Mouse (Mus musculus) mouse embryonic stem cell (cell line): ENCODE measurements around the gene E330009J07Rik.

Experiments
- in situ Hi-C, 2 experiments: fragments of 300-500 bp; cut with MboI; formaldehyde crosslinking; loops; 1 replicate in 1 of 2; 3 replicates in 1 of 2; pipeline ENCODE4 v1.14.3; 2019 to 2020; ENCODE audit warnings: low sequenced_read_pairs in 2 of 2, low pct_unique_long_range_greater_than_20kb in 1 of 2, mixed read lengths in 1 of 2; ENCODE audit not compliant: unreplicated experiment in 1 of 2

E330009J07Rik gene

DNA sequence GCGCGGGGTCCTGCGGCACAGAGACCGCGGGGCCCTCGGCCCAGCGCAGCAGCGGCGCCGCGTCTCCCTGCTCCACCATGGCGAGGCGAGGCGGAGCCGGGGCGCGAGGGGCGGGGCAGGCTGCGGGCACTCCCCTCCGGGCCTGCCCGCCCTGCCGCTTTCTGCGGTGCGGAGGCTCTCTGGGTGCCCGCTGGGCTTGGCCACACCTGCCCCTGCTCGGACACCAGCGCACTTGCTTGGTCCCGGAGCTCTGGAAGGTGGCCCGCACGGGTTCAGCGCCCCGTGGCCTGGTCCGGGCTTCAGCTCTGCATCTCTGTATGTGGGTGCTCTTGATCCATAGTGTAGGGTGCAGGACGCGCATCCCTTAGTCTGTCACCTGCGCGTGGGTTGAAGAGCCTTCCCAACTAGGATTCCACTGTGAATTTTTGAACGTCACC lies at the start of gene E330009J07Rik:
Gene E330009J07Rik, minus strand, starts transcription at position 89 of the 437 bp plus-strand sequence.
- in situ Hi-C loops, result no loop called here

DNA sequence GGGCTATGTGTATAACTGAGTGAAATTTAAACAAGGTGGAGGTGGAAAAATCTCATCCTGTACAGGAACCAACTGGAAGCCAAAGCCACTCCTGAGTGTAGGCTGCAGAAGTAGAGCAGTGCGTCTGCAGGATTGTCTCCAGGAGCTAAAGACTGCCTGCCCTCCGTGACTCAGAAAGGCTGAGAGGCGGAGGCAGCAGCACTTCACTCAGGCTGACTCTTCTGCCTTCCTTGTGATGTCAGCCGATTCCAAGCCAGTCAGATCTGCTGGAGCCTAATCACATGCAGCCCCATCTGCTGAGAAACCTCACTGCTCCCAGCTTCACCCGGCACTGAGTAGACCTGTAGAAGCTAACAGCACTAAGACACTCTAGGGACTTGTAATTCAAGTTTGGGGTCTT lies 46.4 kb upstream of the E330009J07Rik start:
- in situ Hi-C loops, result loop anchor here in 1 of 2 experiments (25.0 kb wide), 1 partner anchor 205 kb away; no protein-coding TSS in a partner anchor

DNA sequence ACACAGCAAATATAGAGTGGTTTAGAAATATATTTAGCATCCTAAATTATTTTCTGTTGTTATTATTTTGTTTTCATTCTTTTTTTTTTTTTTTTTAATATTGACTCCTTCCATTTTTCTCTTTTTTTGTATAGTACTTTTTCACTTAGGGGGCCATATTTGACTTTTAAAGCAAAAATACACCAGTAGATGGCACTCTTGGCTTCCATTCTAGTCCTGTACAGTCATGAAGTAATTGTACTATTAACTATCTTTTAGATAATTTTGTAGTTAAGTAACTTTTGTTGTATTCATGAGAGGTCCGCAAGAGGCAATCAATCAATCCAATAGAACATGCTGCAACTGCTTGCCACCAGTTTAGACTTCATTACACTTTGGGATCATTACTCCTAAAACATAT lies 43.8 kb upstream of the E330009J07Rik start:
- in situ Hi-C loops, result loop anchor here in 1 of 2 experiments (25.0 kb wide), 1 partner anchor 208 kb away; no protein-coding TSS in a partner anchor

DNA sequence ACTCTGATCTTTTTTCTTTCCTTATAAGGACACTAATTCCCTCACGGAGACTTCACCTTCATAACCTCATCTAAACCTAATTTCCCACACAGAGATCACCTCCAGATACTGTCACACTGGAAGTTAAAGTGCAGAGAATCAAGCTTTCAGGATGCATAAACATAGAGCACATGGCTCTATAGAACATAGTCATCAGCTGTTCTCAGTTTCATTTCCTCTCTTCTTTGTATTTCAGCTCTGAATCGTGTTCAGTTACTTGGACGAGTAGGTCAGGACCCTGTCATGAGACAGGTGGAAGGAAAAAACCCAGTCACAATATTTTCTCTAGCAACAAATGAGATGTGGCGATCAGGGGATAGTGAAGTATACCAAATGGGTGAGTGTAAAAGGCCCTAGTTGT lies 40.2 kb upstream of the E330009J07Rik start:
- in situ Hi-C loops, result loop anchor here in 1 of 2 experiments (25.0 kb wide), 1 partner anchor 211 kb away; no protein-coding TSS in a partner anchor

DNA sequence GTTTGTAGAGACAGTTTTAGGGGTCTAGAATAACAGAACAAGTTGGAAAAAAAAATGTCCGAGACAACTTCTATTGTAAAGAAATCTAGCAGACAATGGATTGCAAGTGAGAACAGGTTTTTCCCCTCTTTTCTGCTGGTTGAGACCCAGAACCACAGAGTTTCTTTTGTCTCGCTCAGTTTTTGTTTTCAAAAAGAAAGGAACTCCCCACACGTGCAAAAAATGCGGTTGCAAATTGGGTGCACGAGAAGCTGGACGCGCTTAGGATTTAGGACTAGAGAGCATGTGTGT lies 35.7 kb upstream of the E330009J07Rik start:
- in situ Hi-C loops, result no loop called here

DNA sequence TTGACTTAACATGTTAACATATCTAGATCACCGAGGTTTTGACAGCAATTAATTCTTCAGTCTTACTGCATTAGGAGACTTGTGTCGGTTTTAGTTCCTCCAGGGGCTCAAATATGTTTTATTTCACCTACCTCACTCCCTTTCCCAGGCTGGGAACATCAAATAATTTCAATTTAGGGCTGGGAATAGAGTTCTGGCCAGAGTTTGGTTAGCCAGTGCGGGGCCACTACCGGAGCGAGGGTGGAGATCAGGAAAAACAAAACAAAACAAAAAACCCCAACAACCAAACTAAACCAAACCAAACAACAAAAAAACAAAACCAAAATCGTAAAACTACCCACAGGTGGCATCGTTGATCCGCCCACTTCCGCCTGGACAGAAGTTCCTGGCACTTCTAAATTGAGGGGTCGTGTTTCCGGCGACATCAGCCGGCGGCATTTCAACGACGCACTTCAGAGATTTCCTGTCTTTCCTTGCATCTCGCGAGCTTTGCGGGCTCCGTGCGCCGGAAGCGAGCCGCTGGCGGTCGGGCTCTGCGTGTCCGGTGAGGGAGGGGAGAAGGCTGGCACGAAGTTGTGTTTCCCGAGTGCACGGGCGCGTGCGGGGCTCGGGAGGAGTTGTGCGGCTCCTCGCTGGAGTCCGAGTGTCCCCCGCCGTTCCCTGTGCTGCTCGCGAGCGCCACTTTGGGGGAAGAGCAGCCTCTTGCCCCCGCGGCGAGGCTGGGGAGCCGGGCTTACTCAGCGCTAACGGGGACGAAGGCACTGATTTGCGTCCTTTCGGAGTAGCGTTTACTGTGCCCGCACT lies 35.2 kb upstream of the E330009J07Rik start, which contains the start of gene Ssbp1:
Gene Ssbp1, plus strand, starts transcription at position 437 of the 804 bp plus-strand sequence.
- in situ Hi-C loops, result no loop called here

DNA sequence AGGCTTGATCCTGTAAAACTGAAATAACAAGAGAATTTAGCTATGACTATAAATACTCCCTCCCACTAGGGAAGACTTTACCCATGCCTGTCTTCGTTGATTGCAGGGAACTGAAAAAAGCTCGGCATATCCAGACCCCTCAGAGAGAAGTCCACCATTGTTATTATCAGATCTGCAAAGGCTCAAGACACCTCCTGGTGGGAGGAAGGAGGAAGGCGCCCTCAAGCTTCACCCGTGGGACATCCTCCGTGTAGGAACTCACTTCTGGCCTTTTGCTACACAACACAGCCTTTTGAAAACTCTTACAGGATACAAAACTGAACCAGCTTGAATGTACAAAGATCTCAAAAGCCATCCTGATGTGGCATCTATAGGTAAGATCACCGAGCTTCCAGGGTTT lies 29.8 kb upstream of the E330009J07Rik start:
- in situ Hi-C loops, result no loop called here

DNA sequence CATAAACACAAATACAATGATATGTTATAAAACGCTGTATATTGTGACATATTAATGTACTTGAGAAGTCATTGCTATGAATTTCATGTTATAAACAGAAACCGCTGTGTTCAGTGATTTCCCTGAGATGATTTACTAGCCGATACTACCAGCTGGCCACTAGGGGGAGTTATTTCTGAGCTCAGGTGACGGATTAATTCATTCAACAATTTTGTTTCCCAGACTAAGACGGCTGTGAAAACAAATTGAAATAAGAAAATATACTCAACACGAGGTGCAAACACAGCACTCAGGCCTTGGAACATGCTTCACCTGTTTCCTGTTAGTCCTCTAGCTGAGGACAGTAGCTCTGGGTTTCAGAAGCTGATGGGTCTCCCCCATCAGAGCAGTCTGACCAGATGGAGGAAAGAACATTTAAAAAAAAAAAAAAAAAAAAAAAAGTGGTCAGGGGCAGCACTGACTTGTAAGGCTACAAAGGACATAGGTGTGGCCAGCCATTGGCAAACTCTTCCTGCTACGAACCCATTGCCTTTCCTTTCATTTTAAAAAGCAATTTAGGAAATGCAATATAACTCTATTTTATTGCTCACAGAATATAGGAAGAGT lies 18.6 kb upstream of the E330009J07Rik start:
- in situ Hi-C loops, result no loop called here

DNA sequence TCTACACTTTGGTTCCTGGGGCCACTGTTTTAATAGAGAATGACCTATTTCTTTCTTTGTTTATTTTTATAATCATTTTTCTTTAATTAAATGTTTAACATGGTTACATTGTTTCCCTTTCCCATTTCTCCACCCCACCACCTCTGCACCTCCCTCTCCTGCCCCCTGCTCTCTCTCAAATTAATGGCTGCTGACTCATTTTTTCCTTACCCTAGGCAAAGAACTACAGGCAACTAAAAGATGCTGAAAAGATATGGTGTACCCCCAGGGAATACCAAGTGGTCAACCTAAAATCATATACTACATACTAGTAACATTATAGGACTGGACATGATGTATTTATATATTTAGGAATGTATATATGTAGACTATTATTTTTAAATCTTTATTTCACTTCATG lies 12.7 kb upstream of the E330009J07Rik start:
- in situ Hi-C loops, result no loop called here

DNA sequence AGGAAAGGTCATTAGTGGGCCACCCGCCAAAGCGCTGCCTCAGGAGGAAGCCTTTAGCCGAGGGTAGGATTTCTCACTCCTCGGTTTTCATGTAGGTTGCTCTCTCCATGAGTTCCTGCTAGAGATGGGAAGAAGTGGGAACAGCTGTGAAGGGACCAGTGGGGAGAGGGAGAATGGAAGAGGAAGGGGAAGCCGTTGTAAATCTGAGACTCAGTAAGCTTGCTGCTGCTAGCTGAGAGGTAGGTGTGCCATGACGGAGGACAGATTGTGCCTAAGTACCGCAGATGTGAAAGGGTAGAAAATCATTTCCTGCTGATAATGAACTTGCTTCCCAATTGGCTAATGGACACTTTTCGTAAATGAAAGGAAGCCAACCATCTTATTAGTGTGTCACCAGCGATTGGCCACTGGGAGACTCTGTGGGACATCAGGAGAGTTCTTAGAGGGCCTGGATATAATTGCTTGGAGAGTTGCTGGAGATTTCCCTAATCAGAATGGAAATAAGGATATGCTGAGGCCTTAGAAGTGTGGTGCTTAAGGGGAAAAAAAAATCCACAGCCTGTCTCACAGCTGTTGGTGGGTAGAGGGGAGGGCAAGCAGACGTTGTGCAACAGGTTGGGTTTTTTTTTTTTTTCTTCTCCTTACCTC lies 7.5 kb upstream of the E330009J07Rik start:
- in situ Hi-C loops, result no loop called here

DNA sequence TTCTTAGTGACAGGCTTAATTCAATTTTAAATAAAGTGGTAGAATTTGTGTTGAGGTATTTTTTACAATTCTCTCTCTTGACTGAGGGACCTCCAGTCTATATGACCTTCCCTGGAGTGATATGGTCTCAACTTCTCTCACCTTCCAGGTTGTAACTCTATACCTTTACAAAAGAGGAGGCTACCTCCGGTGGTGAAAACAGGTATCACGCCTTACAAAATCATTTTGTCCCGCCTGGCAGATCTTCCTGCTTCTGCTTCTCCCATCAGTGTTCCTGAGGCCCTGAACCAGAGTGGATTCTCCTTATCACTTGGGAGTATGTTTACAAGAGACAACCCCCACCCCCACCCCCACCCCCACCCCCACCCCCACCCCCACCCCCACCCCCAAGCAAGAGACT lies 5.8 kb upstream of the E330009J07Rik start:
- in situ Hi-C loops, result no loop called here

DNA sequence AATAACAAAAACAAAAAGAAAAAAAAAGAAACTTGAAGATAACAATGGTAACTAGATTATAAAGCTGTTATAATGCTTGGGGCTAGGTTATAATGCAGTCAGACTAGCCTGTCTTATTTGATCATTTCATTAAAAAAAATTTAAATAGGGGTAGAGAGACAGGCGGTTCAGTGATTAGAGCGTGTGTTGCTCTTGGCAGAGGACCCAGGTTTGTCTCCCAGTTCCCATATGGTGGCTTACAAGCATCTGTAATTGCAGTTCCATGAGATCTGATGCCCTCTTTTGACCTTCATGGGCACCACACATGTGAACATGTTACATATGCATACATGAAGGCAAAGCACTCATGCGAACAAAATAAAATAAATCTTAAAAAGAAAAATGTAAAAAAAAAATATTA lies 5.3 kb upstream of the E330009J07Rik start:
- in situ Hi-C loops, result no loop called here

DNA sequence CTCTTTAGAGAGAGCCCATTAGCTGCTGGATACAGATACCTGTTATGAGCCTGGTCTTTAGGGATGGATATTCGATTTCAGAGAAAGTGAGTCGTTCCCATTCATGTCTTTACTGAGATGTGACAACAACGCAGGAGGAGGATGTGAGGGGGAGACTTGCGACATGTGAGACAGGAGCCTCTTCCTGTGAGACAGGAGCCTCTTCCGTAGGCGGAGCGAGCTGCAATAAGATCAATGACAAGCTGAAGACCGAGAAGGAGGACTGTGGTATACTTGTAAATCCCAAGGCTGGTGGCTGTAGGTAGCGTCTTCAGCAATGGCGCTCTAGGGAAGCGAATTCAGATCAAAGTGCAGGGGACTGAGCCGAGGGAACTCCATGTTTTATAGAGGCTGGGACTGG lies 3.8 kb upstream of the E330009J07Rik start:
- in situ Hi-C loops, result no loop called here

DNA sequence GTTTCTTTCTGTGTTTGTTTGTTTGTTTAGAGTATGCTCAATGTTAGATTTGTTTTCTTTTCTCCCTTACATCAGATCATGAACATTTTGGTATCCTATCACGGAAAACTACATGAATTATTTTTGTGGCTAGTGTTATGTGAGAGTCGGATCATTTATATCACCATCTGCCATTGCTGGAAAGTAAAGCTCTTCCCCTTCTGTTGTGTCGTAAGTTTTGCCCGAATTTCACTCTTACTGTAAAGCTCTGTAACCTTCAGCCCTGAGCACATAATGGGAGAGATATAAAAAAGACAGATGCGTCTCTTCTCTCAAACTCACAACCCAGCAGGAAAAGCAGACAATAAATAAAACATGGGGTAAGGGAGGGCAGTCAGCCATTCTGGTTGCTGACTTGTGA lies 3.0 kb upstream of the E330009J07Rik start, which contains the start of gene Wee2:
Gene Wee2, plus strand, starts transcription at position 153 of the 400 bp plus-strand sequence.
- in situ Hi-C loops, result no loop called here

DNA sequence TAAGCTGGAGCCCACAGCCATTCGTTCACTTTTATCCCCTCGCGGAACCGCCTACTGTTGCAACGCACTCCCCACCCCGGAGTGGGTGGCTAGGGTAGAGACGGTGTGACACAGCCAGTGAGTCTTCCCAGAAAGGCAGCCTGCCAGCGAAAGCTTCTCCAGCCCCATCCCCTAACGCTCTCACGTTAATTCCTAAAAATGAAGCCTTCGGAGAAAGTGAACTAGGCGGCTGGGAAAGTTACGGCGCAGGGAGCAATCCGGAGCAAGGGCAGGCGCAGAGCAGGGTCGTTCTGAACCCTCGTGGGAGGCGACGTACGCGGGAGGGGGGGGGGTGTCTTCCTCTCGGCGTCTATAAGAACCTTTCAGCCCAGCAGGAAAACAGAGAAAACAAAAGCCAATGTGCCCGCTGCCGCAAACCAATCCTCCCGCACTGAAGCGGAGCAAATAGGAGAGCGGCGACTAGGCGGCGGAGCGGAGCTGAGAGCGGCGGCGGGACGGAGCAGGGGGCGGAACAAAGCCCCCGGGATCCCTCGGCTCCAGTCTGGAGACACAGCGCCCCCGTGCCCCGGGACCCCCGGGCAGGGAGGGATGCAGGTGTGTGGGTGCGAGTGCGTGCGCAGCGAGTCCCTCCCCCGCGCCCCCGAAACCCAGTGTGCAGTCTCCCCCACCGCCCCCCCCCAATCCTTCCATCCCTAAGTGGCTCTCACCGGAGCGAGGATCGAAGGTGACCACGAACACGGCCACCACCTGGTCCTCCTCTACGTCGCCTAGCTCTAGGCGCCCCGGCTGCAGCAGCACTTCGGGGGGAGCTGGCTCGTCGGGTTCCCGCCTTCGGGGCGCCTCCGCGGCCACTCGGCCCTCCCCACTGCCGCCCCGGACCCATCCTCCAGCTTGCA lies 536 bp downstream of the E330009J07Rik start:
- in situ Hi-C loops, result no loop called here

DNA sequence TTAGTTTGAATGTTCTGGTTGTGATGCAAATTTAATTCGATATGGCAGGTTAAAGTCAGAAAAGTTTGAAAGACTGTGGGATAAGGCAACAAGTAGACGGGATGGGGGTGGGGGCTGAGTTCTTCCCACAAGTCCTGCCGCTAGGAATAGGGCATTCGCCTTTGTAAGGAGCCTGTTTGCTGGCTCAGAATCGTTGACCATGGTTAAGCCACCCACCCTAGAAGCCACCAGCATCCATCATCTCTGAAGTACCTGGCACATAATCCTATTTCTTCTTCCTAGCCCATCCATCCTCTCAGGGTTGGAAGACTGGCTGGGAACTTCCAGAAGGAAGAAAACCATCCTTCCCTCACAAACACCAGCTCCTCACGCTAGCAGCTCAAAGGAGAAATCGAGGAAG lies 1.2 kb downstream of the E330009J07Rik start:
- in situ Hi-C loops, result no loop called here

DNA sequence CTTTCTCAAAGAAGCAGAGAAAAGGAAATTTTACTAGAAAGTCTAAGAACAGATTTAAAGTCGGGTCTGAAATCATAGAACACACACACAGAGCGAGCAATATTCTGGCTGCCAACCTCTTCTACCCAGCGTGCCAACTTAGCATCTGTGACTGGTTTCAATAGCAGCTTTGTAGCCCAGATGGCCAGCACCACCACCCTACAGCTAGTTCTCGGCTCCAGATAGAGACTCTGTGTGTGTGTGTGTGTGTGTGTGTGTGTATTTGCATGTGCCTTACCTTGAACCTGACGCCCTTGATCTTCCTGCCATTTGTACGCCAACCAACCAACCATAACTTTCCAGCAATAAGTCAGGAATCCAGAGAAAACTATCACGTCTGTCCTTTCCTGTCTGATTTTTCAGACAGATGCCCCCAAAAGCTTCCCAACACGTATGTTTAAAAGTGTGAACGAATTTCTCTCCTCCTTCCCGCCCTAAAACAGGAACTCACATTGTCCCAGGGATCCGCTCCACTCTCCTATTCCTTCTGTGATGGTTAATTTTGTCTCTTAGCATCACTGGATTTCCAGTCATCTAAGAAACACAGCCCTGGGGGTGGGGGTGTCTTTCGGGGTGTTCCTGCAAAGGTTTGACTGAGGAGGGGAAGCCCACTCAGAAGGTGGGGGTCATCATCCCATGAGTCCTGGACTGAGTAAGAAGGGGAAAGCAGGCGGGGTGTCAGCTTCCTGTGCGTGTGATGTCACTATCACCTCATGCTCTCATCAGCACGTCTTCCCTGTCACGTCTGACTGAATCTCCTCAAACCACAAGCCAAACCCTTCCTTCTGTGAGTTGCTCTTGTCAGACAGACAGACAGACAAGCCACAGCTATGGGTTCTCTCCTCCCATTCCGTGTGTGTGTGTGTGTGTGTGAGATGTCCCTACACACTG lies 3.3 kb downstream of the E330009J07Rik start:
- in situ Hi-C loops, result no loop called here
